Mouse (Mus musculus) erythroblast, embryonic 14.5 days (primary cell): Measurements from ENCODE around the gene Them7. TPM values are rescaled to one million over a fixed set of nuclear protein-coding genes. Genes with fewer than 3 reads are reported as not detected.

Experiments
- H3K27me3 ChIP-seq: 2 replicates; pipeline ENCODE4 v1.6.1; 2012; ENCODE audit warnings: inconsistent platforms; ENCODE audit not compliant: control insufficient read depth
- H3K36me3 ChIP-seq: 2 replicates; pipeline ENCODE4 v1.6.1; 2012; ENCODE audit warnings: mild to moderate bottlenecking, inconsistent platforms; ENCODE audit not compliant: control insufficient read depth
- H3K4me1 ChIP-seq: 2 replicates; pipeline ENCODE4 v1.6.1; 2012; ENCODE audit warnings: inconsistent platforms; ENCODE audit not compliant: control insufficient read depth
- H3K4me3 ChIP-seq: replicated peaks from 2 replicates; pipeline ENCODE3; 2012; ENCODE audit warnings: moderate library complexity, mild to moderate bottlenecking, inconsistent platforms
- H3K9me3 ChIP-seq: 2 replicates; pipeline ENCODE4 v1.6.1; 2012; ENCODE audit warnings: low read length, inconsistent platforms, mixed read lengths; ENCODE audit not compliant: control insufficient read depth
- GATA1 ChIP-seq: IDR thresholded peaks from 2 replicates; pipeline ENCODE4 v1.6.1; 2012; ENCODE audit warnings: low read length, inconsistent platforms, mixed read lengths
- TAL1 ChIP-seq: IDR thresholded peaks from 3 replicates; pipeline ENCODE4 v1.6.1; 2012; ENCODE audit warnings: low read length, inconsistent platforms, mixed read lengths
- polyA plus RNA-seq: library from polyadenylated mRNA; stranded (reverse); fragments of >175 nt; gene quantifications from 2 replicates; pipeline ENCODE4 v1.2.3, GENCODE M21; 2012

Gene Them7
- polyA plus RNA-seq, 1 experiment: not detected

DNA sequence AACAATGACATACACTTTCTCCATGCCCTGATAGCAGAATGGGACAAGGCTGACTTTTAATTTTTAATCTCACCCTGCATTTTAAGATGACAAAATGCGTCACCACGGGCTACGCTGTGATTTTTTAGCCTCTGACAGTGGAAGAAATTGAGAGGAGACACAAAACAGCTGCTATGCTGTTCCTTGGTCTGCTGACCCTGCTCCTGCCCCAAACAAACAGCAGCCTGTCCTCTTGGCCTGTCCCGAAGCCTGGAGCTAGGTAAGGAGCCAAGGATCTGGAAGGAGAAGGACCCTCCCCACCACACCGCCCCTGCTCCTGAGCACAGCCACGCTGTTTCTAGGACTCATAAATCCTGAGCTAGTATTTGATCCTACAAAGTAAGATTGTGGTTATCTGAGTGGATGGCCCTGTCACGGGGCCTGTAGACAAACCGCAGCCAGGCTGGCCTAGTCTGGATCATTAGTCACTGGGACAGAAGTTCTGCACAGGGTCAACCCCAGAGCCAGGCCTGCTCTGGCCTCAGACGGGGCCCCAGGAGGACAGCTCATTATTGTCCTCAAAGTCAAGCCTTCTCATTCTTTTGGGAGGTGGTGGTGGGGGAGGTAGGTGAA lies 17.5 kb upstream of the Them7 start:
- H3K36me3 ChIP-seq: no peaks in the 10 kb centered on the region
- no peaks in the 10 kb centered on the region for H3K27me3 ChIP-seq
- no peak overlapping the region for H3K4me3 ChIP-seq
- H3K9me3 ChIP-seq: no peaks in the 10 kb centered on the region
- H3K4me1 ChIP-seq: no peaks in the 10 kb centered on the region
- TF ChIP-seq TAL1 (no peak), GATA1 (no peak)

DNA sequence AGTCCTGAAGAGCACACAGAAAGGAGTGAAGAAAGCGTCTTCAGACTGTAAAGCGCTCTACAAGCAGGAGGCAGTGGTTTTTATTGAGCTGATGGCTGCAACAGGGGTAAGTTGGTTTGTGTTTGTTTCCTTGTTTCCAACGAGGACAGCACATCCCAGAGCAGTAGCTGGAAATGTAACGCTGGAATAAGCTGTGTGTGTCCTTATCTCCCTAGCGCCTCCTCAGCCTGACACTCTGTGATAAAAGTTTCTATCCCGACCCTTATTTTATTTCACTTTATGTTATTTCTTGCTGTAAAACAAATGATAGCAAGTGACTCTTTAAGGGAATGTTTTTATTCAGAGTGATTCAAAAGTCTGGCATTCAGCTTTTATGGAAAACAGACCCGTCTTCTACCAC lies 11.3 kb upstream of the Them7 start:
- Histone ChIP-seq H3K9me3 (no peaks in the 10 kb centered on the region), H3K36me3 (no peaks in the 10 kb centered on the region), H3K4me3 (no peak overlapping the region), H3K27me3 (no peaks in the 10 kb centered on the region), H3K4me1 (no peaks in the 10 kb centered on the region)
- TF ChIP-seq TAL1: no peak
- no peak for TF ChIP-seq GATA1

DNA sequence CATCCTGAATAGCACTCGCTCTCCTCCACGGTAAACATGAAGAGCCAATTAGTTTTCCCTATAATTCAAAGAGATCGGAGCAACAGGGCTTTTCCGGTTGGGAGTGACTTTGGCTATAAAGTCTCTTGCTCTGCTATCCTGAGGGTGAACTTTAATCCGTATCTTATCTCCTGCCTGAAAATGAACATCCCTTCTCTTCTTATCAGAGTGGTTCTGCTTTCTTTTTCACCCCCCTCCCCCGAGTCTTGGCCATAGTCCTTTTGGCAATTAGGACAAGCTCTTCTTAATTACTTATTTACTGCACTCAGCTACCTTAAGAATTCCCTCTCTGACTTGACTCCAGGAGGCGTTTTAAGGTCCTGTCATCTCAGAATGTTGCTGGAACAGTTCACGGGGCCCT lies 8.2 kb upstream of the Them7 start:
- H3K4me3 ChIP-seq: no peak overlapping the region
- H3K27me3 ChIP-seq: no peaks in the 10 kb centered on the region
- no peaks in the 10 kb centered on the region for H3K4me1 ChIP-seq
- no peak for TF ChIP-seq TAL1
- no peak for TF ChIP-seq GATA1
- H3K9me3 ChIP-seq: no peaks in the 10 kb centered on the region
- no peaks in the 10 kb centered on the region for H3K36me3 ChIP-seq

DNA sequence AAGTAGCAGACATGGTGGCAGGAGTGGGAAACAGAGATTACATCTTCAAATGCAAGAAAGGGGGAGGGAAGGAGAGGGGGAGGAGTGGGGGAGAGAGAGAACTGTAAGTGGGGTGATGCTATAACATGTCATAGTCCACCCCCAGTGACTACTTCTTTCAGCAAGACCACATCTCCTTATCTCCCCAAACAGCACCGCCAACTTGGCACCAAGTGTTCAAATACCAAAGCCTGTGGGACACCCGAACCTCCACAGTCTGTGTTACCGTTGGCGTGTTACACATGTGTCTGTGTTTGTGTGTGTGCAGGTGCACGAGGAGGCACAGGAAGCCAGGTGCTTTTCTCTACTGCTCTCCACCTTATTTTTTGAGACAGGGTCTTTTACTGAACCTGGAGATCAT lies 4.9 kb upstream of the Them7 start:
- Histone ChIP-seq H3K4me3 (no peak overlapping the region), H3K9me3 (no peaks in the 10 kb centered on the region), H3K4me1 (no peaks in the 10 kb centered on the region), H3K27me3 (peaks cover 8% of the 10 kb centered on the region), H3K36me3 (no peaks in the 10 kb centered on the region)
- no peak for TF ChIP-seq TAL1
- TF ChIP-seq GATA1: no peak

DNA sequence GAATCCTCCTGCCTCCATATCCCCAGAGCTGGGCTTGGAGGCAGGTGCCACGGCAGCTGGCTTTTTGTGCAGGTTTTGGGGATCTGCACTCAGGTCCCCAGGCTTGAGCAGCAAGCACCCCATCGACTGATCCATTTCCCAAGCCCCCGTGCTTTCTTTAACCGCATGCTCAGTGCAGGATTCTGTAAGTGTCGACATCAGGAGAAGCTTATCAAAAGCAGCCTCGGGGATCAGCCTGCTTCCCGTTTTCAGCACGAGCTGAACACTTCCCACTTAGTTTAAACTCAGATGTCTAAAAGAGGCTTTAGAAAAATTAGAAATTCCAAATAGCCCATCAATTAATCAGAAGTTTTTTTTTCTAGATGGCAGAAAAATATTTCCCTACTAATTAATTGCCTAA lies 4.5 kb upstream of the Them7 start:
- H3K36me3 ChIP-seq: no peaks in the 10 kb centered on the region
- H3K27me3 ChIP-seq: peaks cover 12% of the 10 kb centered on the region
- H3K4me1 ChIP-seq: no peaks in the 10 kb centered on the region
- no peak overlapping the region for H3K4me3 ChIP-seq
- no peaks in the 10 kb centered on the region for H3K9me3 ChIP-seq
- TF ChIP-seq GATA1 (no peak), TAL1 (no peak)

DNA sequence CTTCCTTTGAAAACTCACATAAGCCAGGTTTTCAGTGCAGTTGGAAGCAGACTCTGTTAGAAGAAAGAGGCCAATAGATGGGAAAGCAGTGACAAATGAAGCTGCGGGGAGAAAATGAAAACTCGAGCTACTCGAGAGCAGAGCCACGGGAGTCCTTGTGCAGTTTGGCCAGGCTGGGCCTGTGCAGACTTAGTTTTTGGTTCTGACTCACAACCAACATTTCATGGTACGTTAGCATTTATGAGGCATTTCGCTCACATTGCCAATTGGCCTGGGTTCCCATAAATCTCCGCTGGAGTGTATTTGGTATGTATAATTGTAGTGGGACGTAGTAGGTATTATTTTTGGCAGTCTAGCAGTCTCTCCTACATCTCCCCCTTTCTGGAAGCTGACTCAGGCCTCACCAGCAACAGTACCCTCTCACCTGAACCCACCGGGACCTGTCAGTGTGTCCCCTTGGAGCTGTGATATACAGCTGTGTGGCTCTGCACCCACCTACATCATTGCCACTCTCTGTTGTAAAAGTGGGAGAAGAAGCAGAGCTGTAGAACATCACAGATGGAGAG lies 3.3 kb upstream of the Them7 start:
- no peak overlapping the region for H3K4me3 ChIP-seq
- TF ChIP-seq TAL1 (no peak), GATA1 (no peak)
- no peaks in the 10 kb centered on the region for H3K4me1 ChIP-seq
- no peaks in the 10 kb centered on the region for H3K36me3 ChIP-seq
- H3K27me3 ChIP-seq: peaks cover 17% of the 10 kb centered on the region
- no peaks in the 10 kb centered on the region for H3K9me3 ChIP-seq

DNA sequence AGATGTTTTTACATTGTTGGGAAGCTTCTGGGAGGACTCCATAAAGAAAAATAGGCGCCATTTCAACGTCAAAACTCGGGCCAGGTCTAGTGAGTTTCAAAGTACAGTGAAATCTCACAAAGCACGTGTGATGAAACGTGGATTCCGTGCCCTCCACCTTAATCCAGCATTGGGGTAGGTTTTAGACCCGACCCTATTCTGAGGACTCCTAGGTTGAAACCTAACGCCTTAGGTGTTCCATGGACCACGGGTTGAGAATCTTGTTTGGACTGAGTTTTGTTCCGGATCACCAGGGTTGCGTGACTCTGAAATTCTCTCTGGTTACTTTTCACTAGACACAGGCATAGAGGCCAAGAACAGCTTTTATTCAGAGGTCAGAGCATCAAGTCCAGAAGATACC lies 514 bp upstream of the Them7 start:
- TF ChIP-seq TAL1: no peak
- TF ChIP-seq GATA1: no peak
- Histone ChIP-seq H3K27me3 (peaks cover 17% of the 10 kb centered on the region), H3K4me1 (no peaks in the 10 kb centered on the region), H3K36me3 (no peaks in the 10 kb centered on the region), H3K4me3 (no peak overlapping the region), H3K9me3 (no peaks in the 10 kb centered on the region)

DNA sequence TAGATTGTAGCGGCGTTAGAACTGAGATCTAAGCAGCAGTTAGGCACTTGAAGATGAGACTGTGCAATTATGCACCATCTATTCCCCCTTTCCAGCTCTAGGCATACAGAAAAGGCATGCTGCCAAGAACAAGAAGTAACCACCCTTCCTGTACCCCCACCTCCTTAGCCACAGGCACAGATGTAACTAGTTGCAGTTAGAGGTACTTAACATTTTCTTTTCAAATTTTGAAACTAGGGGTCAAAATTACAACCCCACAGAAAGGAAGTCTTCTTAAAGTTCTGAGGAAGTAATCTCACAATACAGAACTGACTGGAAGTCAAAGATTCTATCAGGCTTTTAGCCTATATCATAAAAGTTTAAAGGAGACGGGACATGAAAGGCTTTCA lies 861 bp downstream of the Them7 start:
- no peaks in the 10 kb centered on the region for H3K9me3 ChIP-seq
- no peaks in the 10 kb centered on the region for H3K4me1 ChIP-seq
- TF ChIP-seq GATA1 (no peak), TAL1 (no peak)
- H3K4me3 ChIP-seq: no peak overlapping the region
- H3K27me3 ChIP-seq: peaks cover 17% of the 10 kb centered on the region
- no peaks in the 10 kb centered on the region for H3K36me3 ChIP-seq

DNA sequence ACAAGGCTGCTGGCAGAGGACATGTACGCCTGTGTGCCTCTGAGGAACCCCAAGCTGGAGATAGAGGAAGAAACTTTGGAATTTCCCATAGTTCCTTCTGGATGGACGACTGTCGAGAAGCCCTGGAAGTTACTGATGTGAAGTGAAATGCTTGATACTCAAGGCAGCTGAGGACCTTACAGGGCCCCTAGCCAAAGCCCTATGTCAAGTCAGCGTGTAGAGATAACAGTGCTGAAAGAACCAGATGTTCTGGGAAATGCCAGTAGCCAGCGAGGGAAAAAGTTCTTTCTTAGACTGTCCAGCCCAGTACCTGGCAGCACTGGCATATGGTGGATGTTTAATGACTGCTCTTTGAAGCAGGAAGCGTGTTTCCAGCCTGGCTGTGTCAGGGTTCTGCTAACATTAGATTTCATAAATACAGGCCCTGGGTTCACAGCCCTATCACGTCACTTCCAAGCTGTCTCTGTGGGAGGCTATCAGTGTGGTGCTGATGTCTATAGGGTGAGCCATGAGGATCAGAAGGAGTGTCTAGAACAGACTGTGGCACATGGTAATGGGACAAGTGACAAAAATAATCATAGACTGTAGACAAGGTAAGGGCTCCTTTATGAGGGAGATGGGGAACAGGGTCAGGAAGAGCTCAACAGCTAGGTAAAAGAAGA lies 2.3 kb downstream of the Them7 start:
- TF ChIP-seq GATA1: no peak
- no peak for TF ChIP-seq TAL1
- no peaks in the 10 kb centered on the region for H3K9me3 ChIP-seq
- H3K4me3 ChIP-seq: no peak overlapping the region
- no peaks in the 10 kb centered on the region for H3K4me1 ChIP-seq
- no peaks in the 10 kb centered on the region for H3K36me3 ChIP-seq
- peaks cover 17% of the 10 kb centered on the region for H3K27me3 ChIP-seq

DNA sequence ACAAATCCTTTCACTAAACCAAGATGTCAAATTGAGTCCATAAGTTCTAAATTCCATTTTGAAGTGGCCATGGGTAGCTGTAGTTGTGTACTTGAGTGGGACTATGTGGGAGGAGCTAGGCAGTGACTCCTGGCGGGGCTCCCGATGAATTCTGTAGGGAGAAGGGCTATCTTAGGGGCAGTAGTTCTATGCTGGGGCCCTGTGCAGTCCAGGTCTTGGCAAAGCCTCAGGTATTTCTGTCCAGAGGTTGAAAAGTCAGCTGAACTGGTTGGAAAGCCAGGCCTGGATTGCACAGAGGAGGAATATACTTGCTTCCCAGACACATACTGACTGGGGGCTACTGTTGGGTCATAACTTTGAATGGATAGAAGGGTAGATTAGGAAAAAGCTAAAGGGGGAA lies 4.3 kb downstream of the Them7 start:
- Histone ChIP-seq H3K36me3 (no peaks in the 10 kb centered on the region), H3K9me3 (no peaks in the 10 kb centered on the region), H3K27me3 (peaks cover 17% of the 10 kb centered on the region), H3K4me1 (no peaks in the 10 kb centered on the region), H3K4me3 (no peak overlapping the region)
- TF ChIP-seq GATA1 (no peak), TAL1 (no peak)
